Mouse (Mus musculus) stomach, postnatal 0 days (tissue): ENCODE measurements around the gene Sh3glb1. TPM values are rescaled to one million over a fixed set of nuclear protein-coding genes. Genes with fewer than 3 reads are reported as not detected.

Source experiments
- ATAC-seq: fragments of 200-750 bp; cut with Nextera tagmentation; 2 replicates; pipeline ENCODE4 v1.8.0; 2017; ENCODE audit not compliant: low FRiP score, low TSS enrichment
- DNase-seq: peaks from one replicate; pipeline ENCODE4 v3.0.0-alpha.2; 2016; ENCODE audit warnings: low spot score
- H3K27ac ChIP-seq: fragments of 300-500 bp; sonication (generic); replicated peaks from 2 replicates; pipeline ENCODE4 v1.5.1; 2014; ENCODE audit warnings: mild to moderate bottlenecking, control low read depth
- H3K27me3 ChIP-seq: fragments of 300-500 bp; sonication (generic); 2 replicates; pipeline ENCODE4 v1.6.1; 2014; ENCODE audit warnings: low read length; ENCODE audit not compliant: control insufficient read depth, insufficient read depth
- H3K36me3 ChIP-seq: fragments of 300-500 bp; sonication (generic); 2 replicates; pipeline ENCODE4 v1.6.1; 2014; ENCODE audit warnings: low read length, mixed read lengths; ENCODE audit not compliant: control insufficient read depth, insufficient read depth
- H3K4me1 ChIP-seq: fragments of 300-500 bp; sonication (generic); replicated peaks from 2 replicates; pipeline ENCODE4 v1.6.1; 2014; ENCODE audit warnings: antibody characterized with exemption; ENCODE audit not compliant: control insufficient read depth, insufficient read depth
- H3K4me2 ChIP-seq: fragments of 300-500 bp; sonication (generic); replicated peaks from 2 replicates; pipeline ENCODE4 v1.6.1; 2014; ENCODE audit warnings: low read depth, mild to moderate bottlenecking, control low read depth, moderate library complexity
- H3K4me3 ChIP-seq: fragments of 300-500 bp; sonication (generic); 2 replicates; pipeline ENCODE4 v1.5.1; 2014; ENCODE audit warnings: low read depth, low read length, control low read depth
- H3K9ac ChIP-seq: fragments of 300-500 bp; sonication (generic); 2 replicates; pipeline ENCODE4 v1.6.1; 2014; ENCODE audit warnings: mild to moderate bottlenecking, low read length, control low read depth, mixed read lengths
- H3K9me3 ChIP-seq: fragments of 300-500 bp; sonication (generic); 2 replicates; pipeline ENCODE4 v1.6.1; 2016; ENCODE audit warnings: low read length; ENCODE audit not compliant: control insufficient read depth
- CTCF ChIP-seq: IDR thresholded peaks from 2 replicates; pipeline ENCODE4 v1.5.1; 2016; ENCODE audit warnings: antibody characterized with exemption, low read depth, mild to moderate bottlenecking, moderate library complexity
- EP300 ChIP-seq: optimal IDR thresholded peaks from 2 replicates; pipeline ENCODE3; 2016; ENCODE audit warnings: antibody characterized with exemption
- WGBS: fragments of 180-500 bp; shearing (Covaris S2); extraction: QIAGEN DNeasy Blood & Tissue Kit; methylation state at CpG from one replicate; pipeline ENCODE4 v1.1.7; 2014; 5-methylcytosine and 5-hydroxymethylcytosine counted together
- polyA plus RNA-seq: library from polyadenylated mRNA; unstranded; fragments of >200 nt; fragmentation: Nextera tagmentation; extraction: Ambion mirVana; gene quantifications from 2 replicates; pipeline ENCODE4 v1.2.1, GENCODE M21; 2015

Sh3glb1 gene
- polyA plus RNA-seq, 1 experiment from 2014 or later: 130 TPM

GRCm38 (mm10) chr3:144708612-144709011 is 11.5 kb downstream of the Sh3glb1 start:
- H3K9me3 ChIP-seq: no peaks in the 10 kb centered on the region
- DNase-seq: no peak
- no peak for TF ChIP-seq CTCF
- no peak for TF ChIP-seq EP300
- H3K27me3 ChIP-seq: no peaks in the 10 kb centered on the region
- 65% methylated on average over 5 of the region's 5 CpGs for WGBS
- H3K27ac ChIP-seq: no peak overlapping the region
- no peaks in the 10 kb centered on the region for H3K4me1 ChIP-seq
- H3K4me3 ChIP-seq: no peak overlapping the region
- H3K36me3 ChIP-seq: 0 out of 2 replicates have a peak, but pooled peaks cover 4% of the 10 kb centered on the region
- H3K9ac ChIP-seq: no peak overlapping the region
- ATAC-seq: no peak
- no peak overlapping the region for H3K4me2 ChIP-seq

GRCm38 (mm10) chr3:144703959-144704358 is 16.2 kb downstream of the Sh3glb1 start:
- Histone ChIP-seq H3K27me3 (no peaks in the 10 kb centered on the region), H3K36me3 (peaks cover 8% of the 10 kb centered on the region; the same call in 1 of the 2 replicates), H3K9ac (no peak overlapping the region), H3K4me1 (no peaks in the 10 kb centered on the region), H3K4me3 (no peak overlapping the region), H3K27ac (no peak overlapping the region), H3K9me3 (no peaks in the 10 kb centered on the region), H3K4me2 (no peak overlapping the region)
- TF ChIP-seq CTCF (no peak), EP300 (no peak)
- 51% methylated on average over 6 of the region's 6 CpGs for WGBS
- DNase-seq (no peak), ATAC-seq (peak; percentile 63; the same call in 1 of the 2 replicates)

- TF ChIP-seq CTCF (no peak), EP300 (no peak)
- Histone ChIP-seq H3K9ac (no peak overlapping the region), H3K27me3 (no peaks in the 10 kb centered on the region), H3K4me2 (no peak overlapping the region), H3K4me1 (no peaks in the 10 kb centered on the region), H3K36me3 (peaks cover 24% of the 10 kb centered on the region), H3K27ac (no peak overlapping the region), H3K9me3 (no peaks in the 10 kb centered on the region), H3K4me3 (no peak overlapping the region)
- no peak for DNase-seq
- 83% methylated on average over 5 of the region's 5 CpGs for WGBS
- no peak for ATAC-seq
Observed at GRCm38 (mm10) chr3:144698790-144699433, 21.2 kb downstream of the Sh3glb1 start.

GRCm38 (mm10) chr3:144697942-144698341 is 22.2 kb downstream of the Sh3glb1 start:
- Histone ChIP-seq H3K9ac (no peak overlapping the region), H3K27me3 (no peaks in the 10 kb centered on the region), H3K9me3 (no peaks in the 10 kb centered on the region), H3K4me3 (no peak overlapping the region), H3K4me2 (no peak overlapping the region), H3K27ac (no peak overlapping the region), H3K4me1 (no peaks in the 10 kb centered on the region), H3K36me3 (peaks cover 30% of the 10 kb centered on the region)
- no peak for DNase-seq
- 79% methylated on average over 3 of the region's 3 CpGs for WGBS
- TF ChIP-seq CTCF (no peak), EP300 (no peak)
- ATAC-seq: no peak

- Histone ChIP-seq H3K9me3 (no peaks in the 10 kb centered on the region), H3K36me3 (peaks cover 30% of the 10 kb centered on the region), H3K4me1 (no peaks in the 10 kb centered on the region), H3K4me2 (no peak overlapping the region), H3K4me3 (no peak overlapping the region), H3K27me3 (no peaks in the 10 kb centered on the region), H3K9ac (no peak overlapping the region), H3K27ac (no peak overlapping the region)
- no peak for DNase-seq
- no peak for ATAC-seq
- TF ChIP-seq EP300 (no peak), CTCF (no peak)
- 50% methylated on average over 5 of the region's 5 CpGs for WGBS
Observed at GRCm38 (mm10) chr3:144697154-144697553, 23.0 kb downstream of the Sh3glb1 start.

- ATAC-seq (peak; percentile 56; the same call in 1 of the 2 replicates), DNase-seq (no peak)
- H3K4me1 ChIP-seq: no peaks in the 10 kb centered on the region
Observed at GRCm38 (mm10) chr3:144694941-144695340, 25.2 kb downstream of the Sh3glb1 start.

More at GRCm38 (mm10) chr3:144694941-144695340, 25.2 kb downstream of the Sh3glb1 start:
- Histone ChIP-seq H3K4me3 (no peak overlapping the region), H3K9ac (no peak overlapping the region), H3K27me3 (no peaks in the 10 kb centered on the region), H3K36me3 (peaks cover 27% of the 10 kb centered on the region), H3K9me3 (no peaks in the 10 kb centered on the region), H3K4me2 (no peak overlapping the region), H3K27ac (no peak overlapping the region)
- WGBS: 56% methylated on average over 7 of the region's 7 CpGs
- no peak for TF ChIP-seq CTCF
- TF ChIP-seq EP300: no peak
